Mouse (Mus musculus) C2C12 (cell line): Measurements from ENCODE around the gene Slc10a7. TPM values are rescaled to one million over a fixed set of nuclear protein-coding genes. Genes with fewer than 3 reads are reported as not detected.

Experiments used
- H3K27me3 ChIP-seq: one replicate; pipeline ENCODE4 v1.6.1; 2011; ENCODE audit not compliant: control insufficient read depth, insufficient read depth, insufficient read length
- H3K36me3 ChIP-seq: one replicate; pipeline ENCODE4 v1.6.1; 2011; ENCODE audit not compliant: control insufficient read depth, insufficient read depth
- H3K4me3 ChIP-seq: one replicate; pipeline ENCODE4 v1.5.1; 2011; ENCODE audit warnings: mild to moderate bottlenecking, control low read depth; ENCODE audit not compliant: poor library complexity, insufficient read depth, severe bottlenecking
- H3K79me2 ChIP-seq: one replicate; pipeline ENCODE4 v1.6.1; 2011; ENCODE audit not compliant: control insufficient read depth, insufficient read depth
- H3K79me3 ChIP-seq: one replicate; pipeline ENCODE4 v1.6.1; 2011; ENCODE audit warnings: low read depth, control low read depth
- H3ac ChIP-seq: one replicate; pipeline ENCODE3; 2011; ENCODE audit warnings: low read depth; ENCODE audit not compliant: control insufficient read depth, insufficient read length
- CEBPB ChIP-seq: IDR thresholded peaks from one replicate; pipeline ENCODE4 v1.6.1; 2011; ENCODE audit warnings: low read depth, mild to moderate bottlenecking, control low read depth, moderate library complexity
- CTCF ChIP-seq: IDR thresholded peaks from one replicate; pipeline ENCODE4 v1.5.1; 2011; ENCODE audit not compliant: control insufficient read depth, insufficient read depth, insufficient read length
- FOSL1 ChIP-seq: IDR thresholded peaks from one replicate; pipeline ENCODE4 v1.8.0; 2011; ENCODE audit warnings: mild to moderate bottlenecking, low read length; ENCODE audit not compliant: poor library complexity, insufficient read depth, severe bottlenecking
- MAX ChIP-seq: IDR thresholded peaks from one replicate; pipeline ENCODE4 v1.6.1; 2011; ENCODE audit warnings: mild to moderate bottlenecking, control low read depth
- MYOD1 ChIP-seq: IDR thresholded peaks from one replicate; pipeline ENCODE4 v1.6.1; 2011; ENCODE audit warnings: low read depth; ENCODE audit not compliant: control insufficient read depth, insufficient read length
- MYOG ChIP-seq: IDR thresholded peaks from one replicate; pipeline ENCODE4 v1.6.1; 2011; ENCODE audit not compliant: control insufficient read depth, insufficient read length; ENCODE audit errors: extremely low read depth
- USF1 ChIP-seq: IDR thresholded peaks from one replicate; pipeline ENCODE4 v1.6.1; 2011; ENCODE audit warnings: low read depth, mild to moderate bottlenecking, control low read depth, moderate library complexity
- polyA plus RNA-seq: library from polyadenylated mRNA; unstranded; fragments of >200 nt; fragmentation: generic; extraction: Trizol; gene quantifications from one replicate; pipeline ENCODE4 v1.2.1, GENCODE M21; 2012; ENCODE audit warnings: missing spikeins

Gene Slc10a7
- polyA plus RNA-seq, 1 experiment: 7.5 TPM

DNA sequence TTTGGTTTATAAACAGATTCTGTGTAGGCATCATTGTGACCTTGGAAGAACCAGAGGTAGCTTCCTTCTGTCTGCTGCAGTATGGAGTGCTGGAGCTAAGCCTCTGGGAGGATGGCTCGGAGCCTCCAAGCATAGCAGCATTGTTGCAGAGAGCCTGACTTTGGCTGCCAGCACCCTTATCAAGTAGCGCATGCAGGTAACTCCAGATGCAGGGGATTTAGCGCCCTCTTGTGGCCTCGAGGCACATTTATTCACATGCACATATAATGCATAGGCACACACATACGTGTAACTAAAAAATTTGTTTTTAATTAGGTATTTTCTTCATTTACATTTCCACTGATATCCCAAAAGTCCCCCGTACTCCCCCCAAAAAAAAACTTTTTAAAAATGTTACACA lies 52.5 kb downstream of the Slc10a7 start:
- Histone ChIP-seq H3K4me3 (no peak overlapping the region), H3ac (no peak overlapping the region), H3K27me3 (no peaks in the 10 kb centered on the region), H3K79me2 (no peaks in the 10 kb centered on the region), H3K79me3 (peaks cover 2% of the 10 kb centered on the region), H3K36me3 (peaks cover 4% of the 10 kb centered on the region)
- no peak for TF ChIP-seq MYOG
- no peak for TF ChIP-seq CEBPB
- TF ChIP-seq MAX: no peak
- TF ChIP-seq CTCF: no peak
- no peak for TF ChIP-seq FOSL1
- TF ChIP-seq USF1: no peak
- TF ChIP-seq MYOD1: no peak

DNA sequence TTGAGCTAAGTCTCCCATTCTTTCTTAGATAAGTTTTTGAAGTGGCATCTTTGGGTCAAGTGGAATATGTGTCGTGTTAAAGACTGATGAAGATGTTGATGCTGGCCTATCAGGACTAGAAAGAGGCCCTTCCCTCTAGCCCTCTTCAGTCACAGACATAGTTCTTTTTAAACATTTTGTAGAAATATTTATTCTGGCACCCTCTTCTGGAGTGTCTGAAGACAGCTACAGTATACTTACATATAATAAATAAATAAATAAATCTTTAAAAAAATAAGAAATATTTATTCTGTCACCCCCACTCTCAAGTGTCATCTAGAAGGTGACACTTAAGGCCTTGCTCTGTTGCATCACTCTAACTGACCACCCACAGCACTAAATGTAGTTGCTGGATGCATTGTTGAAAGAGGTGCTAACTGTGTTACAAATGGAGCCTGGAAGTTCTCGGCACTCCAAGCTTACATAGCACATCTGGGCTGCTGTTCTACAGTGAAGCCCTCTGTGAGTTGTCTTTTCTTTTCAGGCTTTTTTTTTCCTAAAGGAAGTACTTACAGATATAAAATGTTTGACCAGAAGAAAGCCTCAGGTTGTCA lies 54.4 kb downstream of the Slc10a7 start:
- Histone ChIP-seq H3K79me2 (no peaks in the 10 kb centered on the region), H3K36me3 (peaks cover 4% of the 10 kb centered on the region), H3K79me3 (peaks cover 2% of the 10 kb centered on the region), H3K4me3 (no peak overlapping the region), H3K27me3 (no peaks in the 10 kb centered on the region), H3ac (no peak overlapping the region)
- TF ChIP-seq MYOD1 (no peak), MAX (no peak), CTCF (no peak), FOSL1 (no peak), USF1 (no peak), MYOG (no peak), CEBPB (no peak)

DNA sequence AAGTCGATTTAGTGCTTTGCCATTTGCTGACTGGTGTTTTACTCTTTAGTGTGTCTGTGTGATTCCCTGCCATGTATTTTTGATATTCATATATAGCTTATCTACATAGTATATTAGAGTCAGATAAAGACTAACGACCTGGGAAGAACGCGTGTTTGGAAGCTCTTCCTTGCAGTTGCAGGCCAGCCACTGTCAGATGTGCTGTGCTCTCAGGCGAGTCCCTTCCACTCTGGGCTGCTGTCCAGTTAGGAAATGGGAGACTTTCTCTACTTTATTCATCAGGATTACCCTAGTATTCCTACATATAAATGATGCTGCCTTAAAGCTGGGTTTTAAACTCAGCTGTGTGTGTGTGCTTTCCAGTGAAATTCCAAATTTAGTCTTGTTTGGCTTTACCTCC lies 55.1 kb downstream of the Slc10a7 start:
- Histone ChIP-seq H3ac (no peak overlapping the region), H3K36me3 (peaks cover 4% of the 10 kb centered on the region), H3K27me3 (no peaks in the 10 kb centered on the region), H3K4me3 (no peak overlapping the region), H3K79me2 (no peaks in the 10 kb centered on the region), H3K79me3 (peaks cover 2% of the 10 kb centered on the region)
- TF ChIP-seq MYOG: no peak
- no peak for TF ChIP-seq CEBPB
- no peak for TF ChIP-seq FOSL1
- no peak for TF ChIP-seq MYOD1
- TF ChIP-seq MAX: no peak
- no peak for TF ChIP-seq CTCF
- no peak for TF ChIP-seq USF1

DNA sequence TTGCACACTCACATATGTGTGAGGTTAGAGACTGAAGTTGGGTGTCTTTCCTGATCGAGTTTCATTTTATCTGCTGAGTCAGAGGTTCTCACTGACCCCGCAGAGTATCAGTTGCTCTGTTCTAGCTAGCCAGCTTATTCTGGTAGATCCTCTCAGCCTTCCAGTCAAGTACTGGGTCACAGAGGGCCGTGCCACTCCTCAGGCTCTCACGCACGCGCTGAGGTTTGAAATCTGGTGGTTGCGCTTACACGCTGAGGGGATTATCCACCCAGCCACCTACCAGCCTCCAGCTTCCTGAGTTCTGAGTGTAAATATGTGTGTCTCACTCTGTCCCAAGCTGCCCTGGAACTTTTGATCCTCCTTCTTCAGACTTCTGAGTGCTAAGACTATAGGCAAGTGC lies 59.0 kb downstream of the Slc10a7 start:
- H3K27me3 ChIP-seq: no peaks in the 10 kb centered on the region
- H3K36me3 ChIP-seq: peaks cover 4% of the 10 kb centered on the region
- TF ChIP-seq MAX (no peak), CTCF (no peak), MYOD1 (no peak), CEBPB (no peak), USF1 (no peak), MYOG (no peak), FOSL1 (no peak)
- H3K4me3 ChIP-seq: no peak overlapping the region
- no peaks in the 10 kb centered on the region for H3K79me3 ChIP-seq
- no peaks in the 10 kb centered on the region for H3K79me2 ChIP-seq
- H3ac ChIP-seq: no peak overlapping the region

DNA sequence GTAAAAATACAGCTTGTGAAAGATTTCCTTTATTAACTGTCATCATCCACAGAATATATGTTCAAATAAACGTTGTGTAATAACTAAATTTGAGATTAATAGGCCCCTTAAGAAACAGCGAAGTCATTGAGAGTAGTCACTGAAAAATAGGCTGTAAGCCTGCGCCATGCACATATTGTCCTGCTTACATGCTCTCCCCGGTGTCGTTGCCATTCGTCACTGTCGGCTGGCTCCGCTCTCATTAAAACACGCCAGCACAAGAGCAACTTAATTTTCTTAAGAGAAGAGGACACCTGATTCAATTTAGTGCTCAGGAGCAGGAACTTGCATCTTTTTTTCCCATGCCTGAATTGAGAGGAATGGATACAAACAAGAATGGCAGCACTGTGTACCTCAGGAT lies 62.4 kb downstream of the Slc10a7 start:
- Histone ChIP-seq H3K79me3 (no peaks in the 10 kb centered on the region), H3K27me3 (no peaks in the 10 kb centered on the region), H3K79me2 (no peaks in the 10 kb centered on the region), H3ac (no peak overlapping the region), H3K4me3 (no peak overlapping the region), H3K36me3 (no peaks in the 10 kb centered on the region)
- TF ChIP-seq CTCF (no peak), MAX (no peak), FOSL1 (no peak), USF1 (no peak), MYOD1 (no peak), CEBPB (no peak)

DNA sequence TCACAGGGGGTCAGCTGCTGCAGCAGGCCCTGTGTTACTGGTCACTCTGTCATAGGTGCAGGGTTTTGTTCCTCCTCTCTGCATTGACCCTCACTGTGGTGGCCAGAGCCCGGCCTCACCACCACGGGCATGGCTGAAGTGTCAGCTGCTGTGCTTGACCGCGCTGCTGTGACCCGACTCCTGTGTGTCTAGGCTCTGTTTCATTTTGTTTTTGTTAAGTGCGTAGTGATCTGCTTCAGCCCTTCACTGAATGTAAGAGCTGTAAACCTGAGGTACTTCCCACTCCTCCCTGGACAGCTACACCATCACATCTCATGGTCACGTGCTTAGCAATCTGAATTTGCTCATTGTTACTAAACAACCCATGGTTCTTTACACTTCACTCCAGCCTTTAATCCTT lies 65.1 kb downstream of the Slc10a7 start:
- Histone ChIP-seq H3K27me3 (no peaks in the 10 kb centered on the region), H3ac (no peak overlapping the region), H3K4me3 (no peak overlapping the region), H3K79me2 (no peaks in the 10 kb centered on the region), H3K36me3 (no peaks in the 10 kb centered on the region), H3K79me3 (no peaks in the 10 kb centered on the region)
- no peak for TF ChIP-seq MAX
- TF ChIP-seq MYOD1: no peak
- no peak for TF ChIP-seq FOSL1
- no peak for TF ChIP-seq USF1
- no peak for TF ChIP-seq MYOG
